Mouse (Mus musculus): Measurements from ENCODE around the gene Adgra1. TPM values are rescaled to one million over a fixed set of nuclear protein-coding genes. Genes with fewer than 3 reads are reported as not detected.
A peak's percentile ranks its signal among the peaks of the same experiment; 100 is the strongest.

Gene Adgra1
- 27.5 and 33.0 TPM in 2 replicates for polyA plus RNA-seq (2015; fragmentation: Nextera tagmentation; extraction: Ambion mirVana)

- H3K4me2 ChIP-seq = peak within 1 kb of the TSS; percentile 67
- peaks cover 58% of the 10 kb centered on the region for H3K4me1 ChIP-seq (replicated peaks)
- H3K9me3 ChIP-seq = no peaks in the 10 kb centered on the region
- H3K27me3 ChIP-seq = 0 out of 2 replicates have a peak, but pooled peaks cover under 1% of the 10 kb centered on the region
- peak within 1 kb of the TSS; percentile 91 for H3K27ac ChIP-seq
- ATAC-seq (ENCODE audit: low FRiP score) = peak; percentile 88
- peak within 1 kb of the TSS; percentile 41 for H3K4me3 ChIP-seq
- peak within 1 kb of the TSS; percentile 65 for H3K9ac ChIP-seq
- under 1% methylated on average over 27 of the region's 27 CpGs for WGBS
- H3K36me3 ChIP-seq = no peaks in the 10 kb centered on the region
These were observed at the start of gene Adgra1 for GRCm38 (mm10) chr7:139834036-139834435. Adgra1 (plus strand) TSS chr7:139834174.

DNA sequence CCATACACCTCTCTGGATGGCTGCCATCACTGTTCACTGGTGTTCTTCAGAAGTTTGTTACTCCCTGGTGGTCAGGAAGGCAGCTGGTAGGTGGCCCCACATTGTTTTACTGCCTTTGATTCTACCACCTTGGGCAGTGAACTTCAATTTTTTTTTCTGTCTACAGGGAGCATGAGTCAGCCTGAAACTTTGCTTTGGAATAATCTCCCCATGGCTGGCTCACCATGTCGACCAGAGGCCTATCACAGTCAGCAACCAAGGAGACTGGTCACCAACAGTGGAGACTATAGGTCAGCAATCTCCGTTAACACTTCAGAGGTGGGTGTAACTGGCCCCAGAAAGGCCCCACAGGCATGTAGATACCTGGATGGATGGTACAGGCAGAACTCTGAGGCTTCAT is 46.6 kb upstream of the Adgra1 start:
- no peak overlapping the region for H3K4me3 ChIP-seq
- H3K27me3 ChIP-seq = no peaks in the 10 kb centered on the region
- no peak overlapping the region for H3K9ac ChIP-seq
- H3K4me2 ChIP-seq = no peak overlapping the region
- ATAC-seq (ENCODE audit: low FRiP score) = no peak
- no peak overlapping the region for H3K27ac ChIP-seq
- no peaks in the 10 kb centered on the region for H3K36me3 ChIP-seq
- WGBS = 84% methylated on average over 2 of the region's 2 CpGs
- H3K9me3 ChIP-seq = no peaks in the 10 kb centered on the region
- peaks cover 9% of the 10 kb centered on the region for H3K4me1 ChIP-seq (replicated peaks)

DNA sequence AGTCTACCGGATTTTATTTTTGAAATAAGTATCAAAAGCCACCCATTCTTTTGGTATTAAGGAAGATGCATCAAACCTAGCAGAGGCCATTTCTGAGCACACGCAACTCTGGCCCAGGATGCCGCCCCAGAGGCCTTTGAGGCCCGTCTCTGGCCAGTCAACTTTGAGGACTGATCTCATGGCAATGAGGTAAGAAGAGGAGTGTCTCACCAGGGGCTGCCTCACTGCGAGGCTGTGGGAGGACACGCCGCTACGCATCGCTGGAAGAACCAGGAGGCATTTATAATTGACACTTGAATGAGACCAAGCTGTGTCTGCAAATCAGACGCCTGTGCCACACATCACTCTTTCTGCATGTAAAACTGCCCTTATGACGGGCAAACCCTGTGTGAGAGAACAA is 45.0 kb upstream of the Adgra1 start:
- no peaks in the 10 kb centered on the region for H3K9me3 ChIP-seq
- H3K4me3 ChIP-seq = no peak overlapping the region
- no peak for ATAC-seq (ENCODE audit: low FRiP score)
- no peak overlapping the region for H3K27ac ChIP-seq
- 46% methylated on average over 11 of the region's 11 CpGs for WGBS
- no peak overlapping the region for H3K4me2 ChIP-seq
- peaks cover 9% of the 10 kb centered on the region for H3K4me1 ChIP-seq (replicated peaks)
- no peaks in the 10 kb centered on the region for H3K36me3 ChIP-seq
- no peak overlapping the region for H3K9ac ChIP-seq
- no peaks in the 10 kb centered on the region for H3K27me3 ChIP-seq

- Histone ChIP-seq H3K4me3 (no peak overlapping the region), H3K27ac (no peak overlapping the region), H3K36me3 (no peaks in the 10 kb centered on the region), H3K4me1 (replicated peaks) (peaks cover 9% of the 10 kb centered on the region), H3K9me3 (no peaks in the 10 kb centered on the region), H3K9ac (no peak overlapping the region), H3K4me2 (no peak overlapping the region), H3K27me3 (no peaks in the 10 kb centered on the region)
- WGBS = 93% methylated on average over 4 of the region's 4 CpGs
- ATAC-seq (ENCODE audit: low FRiP score) = no peak
These were observed 44.3 kb upstream of the Adgra1 start for GRCm38 (mm10) chr7:139789718-139790117.

- Histone ChIP-seq H3K27ac (no peak overlapping the region), H3K4me2 (no peak overlapping the region), H3K36me3 (no peaks in the 10 kb centered on the region), H3K27me3 (no peaks in the 10 kb centered on the region), H3K4me3 (no peak overlapping the region), H3K4me1 (replicated peaks) (peaks cover 17% of the 10 kb centered on the region), H3K9me3 (no peaks in the 10 kb centered on the region), H3K9ac (no peak overlapping the region)
- 89% methylated on average over 9 of the region's 9 CpGs for WGBS
- no peak for ATAC-seq (ENCODE audit: low FRiP score)
These were observed 42.4 kb upstream of the Adgra1 start for GRCm38 (mm10) chr7:139791601-139792000.

DNA sequence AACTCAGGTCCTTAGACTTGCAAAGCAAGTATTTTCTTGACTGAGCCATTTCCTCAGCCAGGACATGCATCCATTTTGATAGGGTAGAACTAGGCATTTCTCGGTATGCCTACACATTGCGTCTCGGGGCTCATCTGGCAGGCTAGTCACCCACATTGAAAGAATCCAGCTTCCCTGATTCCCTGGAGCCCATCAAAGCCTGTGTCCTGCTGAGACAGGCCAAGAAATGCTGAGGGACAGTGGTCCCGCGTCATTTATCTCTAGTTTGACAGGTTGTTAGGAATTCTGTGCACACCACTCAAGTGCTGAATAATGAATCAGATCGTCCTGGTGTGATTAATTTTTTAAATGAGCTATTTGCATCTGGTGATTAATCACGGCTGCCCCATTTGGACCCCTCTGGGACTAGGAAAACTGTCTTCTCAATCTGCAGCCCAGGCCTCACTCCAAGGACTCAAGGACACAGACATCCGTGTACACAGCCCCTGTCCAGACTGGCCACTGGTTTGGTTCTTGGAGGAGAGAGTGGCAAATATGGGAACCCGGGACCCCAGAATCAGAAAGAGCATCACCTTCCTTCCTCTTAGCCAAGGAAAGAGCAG is 38.9 kb upstream of the Adgra1 start:
- H3K4me1 ChIP-seq (replicated peaks) = peaks cover 9% of the 10 kb centered on the region
- H3K4me2 ChIP-seq = no peak overlapping the region
- ATAC-seq (ENCODE audit: low FRiP score) = peak; percentile 54; the same call in 1 of the 2 replicates
- H3K9me3 ChIP-seq = no peaks in the 10 kb centered on the region
- no peak overlapping the region for H3K9ac ChIP-seq
- no peak overlapping the region for H3K4me3 ChIP-seq
- WGBS = 35% methylated on average over 9 of the region's 9 CpGs
- no peaks in the 10 kb centered on the region for H3K27me3 ChIP-seq
- H3K36me3 ChIP-seq = no peaks in the 10 kb centered on the region
- peak overlapping the region; percentile 44 for H3K27ac ChIP-seq

- Histone ChIP-seq H3K36me3 (no peaks in the 10 kb centered on the region), H3K27ac (no peak overlapping the region), H3K27me3 (no peaks in the 10 kb centered on the region), H3K4me1 (replicated peaks) (peaks cover 9% of the 10 kb centered on the region), H3K9me3 (no peaks in the 10 kb centered on the region), H3K4me2 (no peak overlapping the region), H3K4me3 (no peak overlapping the region), H3K9ac (no peak overlapping the region)
- ATAC-seq (ENCODE audit: low FRiP score) = no peak
- 74% methylated on average over 9 of the region's 9 CpGs for WGBS
These were observed 36.5 kb upstream of the Adgra1 start for GRCm38 (mm10) chr7:139797186-139798109.

GRCm38 (mm10) chr7:139806175-139806601 is 27.8 kb upstream of the Adgra1 start:
- Histone ChIP-seq H3K27ac (0 out of 2 replicates have a peak overlapping the region, but pooled peaks have one; percentile 2), H3K27me3 (no peaks in the 10 kb centered on the region), H3K4me2 (no peak overlapping the region), H3K36me3 (no peaks in the 10 kb centered on the region), H3K9me3 (no peaks in the 10 kb centered on the region), H3K9ac (0 out of 2 replicates have a peak overlapping the region, but pooled peaks have one; percentile 16), H3K4me1 (replicated peaks) (peaks cover 15% of the 10 kb centered on the region), H3K4me3 (no peak overlapping the region)
- peak; percentile 72 for ATAC-seq (ENCODE audit: low FRiP score)
- 20% methylated on average over 8 of the region's 8 CpGs for WGBS

DNA sequence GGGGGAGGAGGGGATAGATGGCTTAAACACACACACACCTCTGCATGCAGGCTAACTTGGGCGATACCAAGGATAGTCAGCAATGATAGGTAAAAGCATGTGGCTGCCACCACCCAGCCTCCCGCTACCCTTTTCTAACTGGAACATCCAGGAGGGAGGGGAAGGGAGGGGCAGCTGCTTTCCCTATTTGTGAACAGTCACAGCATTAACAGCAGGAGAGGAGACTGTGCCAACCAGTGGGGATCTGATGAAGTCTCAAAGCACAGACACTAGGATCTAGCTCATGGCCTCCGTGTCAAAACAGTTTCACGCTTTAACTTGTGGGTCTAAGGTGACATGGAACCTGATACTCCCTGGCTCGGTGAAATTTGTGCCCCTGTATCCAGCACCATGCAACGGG is 23.9 kb upstream of the Adgra1 start:
- H3K9ac ChIP-seq = no peak overlapping the region
- 71% methylated on average over 6 of the region's 6 CpGs for WGBS
- no peak for ATAC-seq (ENCODE audit: low FRiP score)
- H3K4me3 ChIP-seq = no peak overlapping the region
- no peaks in the 10 kb centered on the region for H3K27me3 ChIP-seq
- H3K4me1 ChIP-seq (replicated peaks) = peaks cover 15% of the 10 kb centered on the region
- no peak overlapping the region for H3K27ac ChIP-seq
- no peak overlapping the region for H3K4me2 ChIP-seq
- H3K36me3 ChIP-seq = no peaks in the 10 kb centered on the region
- H3K9me3 ChIP-seq = peaks cover 6% of the 10 kb centered on the region; the same call in 1 of the 2 replicates

DNA sequence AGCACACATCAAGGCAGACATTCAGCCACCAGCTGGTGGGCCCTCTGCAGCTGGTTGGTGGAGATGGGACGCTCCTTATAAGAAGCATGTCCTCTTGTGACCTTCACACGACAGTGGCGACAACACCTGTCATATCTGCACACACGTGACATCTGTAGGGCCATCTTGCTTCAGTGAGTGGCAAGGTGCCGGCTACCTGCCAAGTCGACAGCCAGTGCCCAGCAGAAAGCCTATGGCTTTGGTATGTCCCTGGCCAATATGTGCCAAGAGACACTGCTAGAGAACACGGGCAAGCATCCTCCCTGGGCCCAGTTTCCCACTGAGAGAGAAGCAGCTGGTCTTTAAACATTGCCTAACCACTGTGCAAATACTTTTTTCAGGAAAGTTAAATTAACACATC is 22.3 kb upstream of the Adgra1 start:
- Histone ChIP-seq H3K27me3 (no peaks in the 10 kb centered on the region), H3K9me3 (peaks cover 6% of the 10 kb centered on the region; the same call in 1 of the 2 replicates), H3K27ac (no peak overlapping the region), H3K4me1 (replicated peaks) (peaks cover 1% of the 10 kb centered on the region), H3K4me3 (no peak overlapping the region), H3K4me2 (no peak overlapping the region), H3K9ac (no peak overlapping the region), H3K36me3 (no peaks in the 10 kb centered on the region)
- no peak for ATAC-seq (ENCODE audit: low FRiP score)
- WGBS = 89% methylated on average over 7 of the region's 7 CpGs

GRCm38 (mm10) chr7:139813577-139814207 is 20.3 kb upstream of the Adgra1 start:
- Histone ChIP-seq H3K4me1 (replicated peaks) (peaks cover 7% of the 10 kb centered on the region), H3K4me2 (no peak overlapping the region), H3K36me3 (no peaks in the 10 kb centered on the region), H3K4me3 (no peak overlapping the region), H3K27ac (no peak overlapping the region), H3K9me3 (peaks cover 6% of the 10 kb centered on the region; the same call in 1 of the 2 replicates), H3K9ac (no peak overlapping the region), H3K27me3 (no peaks in the 10 kb centered on the region)
- WGBS = 82% methylated on average over 6 of the region's 6 CpGs
- ATAC-seq (ENCODE audit: low FRiP score) = no peak

Measured in hindbrain, embryonic 13.5 days (tissue).